Mouse (Mus musculus): Measurements from ENCODE around the gene Yars. TPM values are rescaled to one million over a fixed set of nuclear protein-coding genes. Genes with fewer than 3 reads are reported as not detected.

Yars gene
- polyA plus RNA-seq, 1 experiment from 2014 or later: 108 TPM

DNA sequence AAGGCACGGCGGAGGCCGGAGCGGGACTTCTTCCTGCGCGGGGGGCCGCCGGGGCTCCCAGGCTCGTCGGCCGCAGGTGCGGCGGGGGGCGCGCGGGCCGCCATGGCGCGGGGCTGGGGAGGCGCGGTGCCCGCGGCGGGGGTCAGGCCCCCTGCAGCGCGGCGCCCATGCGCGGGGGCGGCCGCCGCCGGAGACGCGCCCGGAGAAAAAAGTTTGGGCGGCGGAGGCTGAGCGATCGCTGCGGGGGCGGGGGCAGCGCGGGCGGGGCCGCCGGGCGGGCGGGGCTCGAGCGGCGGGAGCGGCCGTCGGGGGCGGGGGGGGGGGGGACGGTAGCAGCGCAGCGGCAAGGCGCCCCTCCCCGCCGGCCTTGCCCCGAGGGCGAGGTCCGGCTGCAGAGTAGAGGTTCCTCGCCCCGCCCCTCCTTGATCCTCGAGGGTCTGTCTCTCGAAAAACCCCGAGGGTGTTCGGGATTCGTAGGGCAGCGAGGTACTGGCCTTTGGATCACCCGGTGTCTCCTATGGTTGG is 58.7 kb downstream of the Yars start:
- Histone ChIP-seq H3K9me3 (no peaks in the 10 kb centered on the region), H3K9ac (replicated peaks) (peak overlapping the region; percentile 54), H3K4me3 (peak overlapping the region; percentile 52), H3K36me3 (no peaks in the 10 kb centered on the region), H3K27me3 (peaks cover 73% of the 10 kb centered on the region), H3K4me2 (replicated peaks) (peak overlapping the region; percentile 87), H3K27ac (replicated peaks) (no peak overlapping the region), H3K4me1 (peaks cover 32% of the 10 kb centered on the region)
- WGBS: under 1% methylated on average over 20 of the region's 74 CpGs
- no peak for ATAC-seq (ENCODE audit: low FRiP score, low read depth)

DNA sequence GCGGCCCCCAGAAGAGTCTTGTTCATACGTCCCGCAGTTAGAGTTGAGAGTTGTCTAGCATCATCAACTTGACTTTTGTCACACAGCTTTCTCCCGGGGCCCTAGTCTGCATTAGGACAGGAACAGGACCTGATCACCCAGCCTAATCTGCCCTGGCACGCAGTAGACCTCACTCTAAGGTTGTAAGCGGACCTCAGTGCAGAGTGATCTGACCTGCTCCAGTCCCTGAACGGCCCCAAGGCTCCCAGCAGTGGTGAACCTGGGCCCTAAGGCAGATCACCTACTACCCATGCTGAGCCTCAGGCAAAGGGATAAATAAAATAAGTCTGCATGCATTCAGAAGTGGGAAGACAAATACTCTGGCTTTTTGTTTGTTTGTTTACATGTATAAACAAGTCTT is 59.7 kb downstream of the Yars start:
- no peak for ATAC-seq (ENCODE audit: low FRiP score, low read depth)
- no peaks in the 10 kb centered on the region for H3K9me3 ChIP-seq
- no peak overlapping the region for H3K27ac ChIP-seq (replicated peaks)
- no peak overlapping the region for H3K4me3 ChIP-seq
- no peak overlapping the region for H3K9ac ChIP-seq (replicated peaks)
- 18% methylated on average over 7 of the region's 7 CpGs for WGBS
- no peak overlapping the region for H3K4me2 ChIP-seq (replicated peaks)
- H3K36me3 ChIP-seq: no peaks in the 10 kb centered on the region
- peaks cover 32% of the 10 kb centered on the region for H3K4me1 ChIP-seq
- H3K27me3 ChIP-seq: peaks cover 72% of the 10 kb centered on the region

DNA sequence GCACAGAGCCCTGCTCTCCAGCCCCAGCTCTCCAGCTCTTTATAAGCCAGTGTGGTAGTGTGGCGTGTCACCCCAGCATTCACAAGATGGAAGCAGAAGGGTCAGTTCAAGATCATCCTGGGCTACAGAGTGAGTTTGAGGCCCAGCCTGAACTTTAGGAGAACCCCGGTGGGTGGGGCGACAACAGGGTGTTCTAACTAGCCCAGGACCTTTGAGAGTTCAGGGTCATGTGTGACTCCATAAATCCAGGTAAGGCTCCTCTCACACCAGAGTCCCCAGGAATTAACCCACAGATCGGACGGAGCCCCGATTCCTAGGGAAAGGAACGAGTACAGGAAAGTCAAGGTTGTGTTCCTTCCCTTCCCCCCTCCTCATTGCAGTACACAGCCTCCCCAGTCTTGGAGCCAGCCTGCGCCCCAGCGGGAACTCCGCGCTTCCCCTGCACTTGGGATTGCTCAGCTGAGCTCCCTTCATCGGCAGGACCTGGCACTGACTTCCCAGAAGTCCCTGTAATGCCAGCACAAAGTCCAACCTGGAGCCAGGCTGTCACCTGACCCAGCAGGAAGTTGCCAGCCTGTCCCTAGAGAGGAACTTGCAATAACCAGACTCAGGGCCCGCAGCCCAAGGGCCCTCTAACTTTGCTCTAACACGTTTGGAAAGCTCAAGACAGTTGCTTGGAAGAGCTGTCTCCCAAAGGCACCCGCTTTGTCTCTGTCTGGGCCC is 61.4 kb downstream of the Yars start:
- Histone ChIP-seq H3K4me3 (no peak overlapping the region), H3K9me3 (no peaks in the 10 kb centered on the region), H3K4me2 (replicated peaks) (peak overlapping the region; percentile 35), H3K9ac (replicated peaks) (no peak overlapping the region), H3K36me3 (no peaks in the 10 kb centered on the region), H3K27me3 (peaks cover 56% of the 10 kb centered on the region), H3K27ac (replicated peaks) (peak overlapping the region; percentile 54), H3K4me1 (peaks cover 32% of the 10 kb centered on the region)
- 0 out of 2 replicates have a peak, but pooled peaks have one; percentile 13 for ATAC-seq (ENCODE audit: low FRiP score, low read depth)
- WGBS: 11% methylated on average over 15 of the region's 15 CpGs

DNA sequence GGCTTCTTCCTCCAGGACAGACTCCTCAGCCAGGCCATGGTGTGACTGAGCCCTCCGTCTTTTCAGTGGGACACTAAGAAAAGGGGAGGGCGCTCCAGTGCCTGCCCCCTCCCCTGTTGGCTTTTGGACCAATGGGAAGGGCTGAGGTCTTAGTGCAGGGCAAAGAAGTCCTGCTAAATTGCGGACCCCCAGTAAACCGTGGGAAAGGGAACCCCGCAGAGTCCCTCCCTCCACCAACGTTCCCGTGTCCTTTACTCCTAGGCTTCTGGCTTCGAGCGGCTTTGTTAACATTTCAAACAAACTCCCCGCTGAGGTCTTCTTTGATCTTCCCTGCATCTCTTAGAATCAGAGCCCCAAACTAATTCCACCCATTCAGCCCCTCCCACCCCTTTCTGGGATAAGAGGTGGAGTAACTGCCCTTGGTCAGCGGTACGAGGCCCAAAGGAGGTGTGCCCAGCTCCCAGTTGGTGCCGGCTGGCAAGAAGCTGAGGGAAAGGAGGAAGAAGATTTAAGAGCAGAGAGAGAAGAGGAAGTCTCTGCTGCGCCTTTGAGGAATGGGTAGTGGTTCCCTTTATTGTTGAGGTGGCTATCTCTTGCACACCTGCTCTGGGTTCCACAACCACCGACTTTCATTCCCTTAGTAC is 62.0 kb downstream of the Yars start:
- H3K27me3 ChIP-seq: peaks cover 53% of the 10 kb centered on the region
- H3K4me3 ChIP-seq: no peak overlapping the region
- peak; percentile 72 for ATAC-seq (ENCODE audit: low FRiP score, low read depth)
- H3K4me1 ChIP-seq: peaks cover 35% of the 10 kb centered on the region
- 2% methylated on average over 15 of the region's 15 CpGs for WGBS
- H3K4me2 ChIP-seq (replicated peaks): peak overlapping the region; percentile 35
- H3K9ac ChIP-seq (replicated peaks): no peak overlapping the region
- peak overlapping the region; percentile 54; the same call in 1 of the 2 replicates for H3K27ac ChIP-seq (replicated peaks)
- no peaks in the 10 kb centered on the region for H3K9me3 ChIP-seq
- H3K36me3 ChIP-seq: no peaks in the 10 kb centered on the region

DNA sequence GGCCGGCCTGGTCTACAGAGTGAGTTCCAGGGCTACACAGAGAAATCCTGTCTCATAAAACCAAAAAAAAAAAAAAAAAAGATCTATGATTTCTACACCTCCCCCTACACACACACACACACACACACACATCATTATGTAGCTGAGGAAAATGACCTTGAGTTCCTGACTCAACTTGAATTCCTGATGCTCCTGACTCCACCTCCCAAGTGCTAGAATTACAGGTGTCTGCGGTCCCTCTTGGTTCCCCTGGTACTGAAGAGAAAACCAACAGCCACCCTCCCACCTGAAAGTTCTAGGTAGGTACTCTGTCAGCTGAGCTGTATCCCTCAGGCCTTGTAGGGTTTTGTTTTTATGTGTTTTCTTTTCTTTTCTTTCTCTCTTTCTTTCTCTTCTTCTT is 62.9 kb downstream of the Yars start:
- no peak overlapping the region for H3K4me3 ChIP-seq
- ATAC-seq (ENCODE audit: low FRiP score, low read depth): no peak
- no peak overlapping the region for H3K9ac ChIP-seq (replicated peaks)
- H3K36me3 ChIP-seq: no peaks in the 10 kb centered on the region
- 90% methylated on average over 2 of the region's 2 CpGs for WGBS
- no peaks in the 10 kb centered on the region for H3K9me3 ChIP-seq
- no peak overlapping the region for H3K4me2 ChIP-seq (replicated peaks)
- peaks cover 45% of the 10 kb centered on the region for H3K27me3 ChIP-seq
- H3K4me1 ChIP-seq: peaks cover 38% of the 10 kb centered on the region
- H3K27ac ChIP-seq (replicated peaks): no peak overlapping the region

DNA sequence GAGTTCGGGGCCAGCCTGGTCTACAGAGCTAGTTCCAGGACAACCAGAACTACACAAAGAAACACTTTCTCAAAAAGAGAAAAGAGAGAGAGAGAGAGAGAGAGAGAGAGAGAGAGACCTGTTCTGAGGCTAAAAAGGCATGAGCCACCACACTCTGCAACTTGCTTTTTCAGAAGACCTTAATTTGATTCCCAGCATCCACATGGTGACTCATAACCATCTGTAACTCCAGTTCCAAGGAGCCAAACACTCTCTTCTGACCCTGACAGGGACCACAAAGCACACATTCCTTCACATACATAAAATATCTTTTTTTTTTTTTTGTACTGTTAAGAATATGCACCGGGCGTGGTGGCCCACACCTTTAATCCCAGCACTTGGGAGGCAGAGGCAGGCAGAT is 65.0 kb downstream of the Yars start:
- Histone ChIP-seq H3K27ac (replicated peaks) (no peak overlapping the region), H3K4me3 (no peak overlapping the region), H3K4me2 (replicated peaks) (no peak overlapping the region), H3K27me3 (peaks cover 25% of the 10 kb centered on the region), H3K4me1 (peaks cover 25% of the 10 kb centered on the region), H3K9me3 (no peaks in the 10 kb centered on the region), H3K36me3 (no peaks in the 10 kb centered on the region), H3K9ac (replicated peaks) (no peak overlapping the region)
- ATAC-seq (ENCODE audit: low FRiP score, low read depth): no peak
- 90% methylated on average over 3 of the region's 3 CpGs for WGBS

DNA sequence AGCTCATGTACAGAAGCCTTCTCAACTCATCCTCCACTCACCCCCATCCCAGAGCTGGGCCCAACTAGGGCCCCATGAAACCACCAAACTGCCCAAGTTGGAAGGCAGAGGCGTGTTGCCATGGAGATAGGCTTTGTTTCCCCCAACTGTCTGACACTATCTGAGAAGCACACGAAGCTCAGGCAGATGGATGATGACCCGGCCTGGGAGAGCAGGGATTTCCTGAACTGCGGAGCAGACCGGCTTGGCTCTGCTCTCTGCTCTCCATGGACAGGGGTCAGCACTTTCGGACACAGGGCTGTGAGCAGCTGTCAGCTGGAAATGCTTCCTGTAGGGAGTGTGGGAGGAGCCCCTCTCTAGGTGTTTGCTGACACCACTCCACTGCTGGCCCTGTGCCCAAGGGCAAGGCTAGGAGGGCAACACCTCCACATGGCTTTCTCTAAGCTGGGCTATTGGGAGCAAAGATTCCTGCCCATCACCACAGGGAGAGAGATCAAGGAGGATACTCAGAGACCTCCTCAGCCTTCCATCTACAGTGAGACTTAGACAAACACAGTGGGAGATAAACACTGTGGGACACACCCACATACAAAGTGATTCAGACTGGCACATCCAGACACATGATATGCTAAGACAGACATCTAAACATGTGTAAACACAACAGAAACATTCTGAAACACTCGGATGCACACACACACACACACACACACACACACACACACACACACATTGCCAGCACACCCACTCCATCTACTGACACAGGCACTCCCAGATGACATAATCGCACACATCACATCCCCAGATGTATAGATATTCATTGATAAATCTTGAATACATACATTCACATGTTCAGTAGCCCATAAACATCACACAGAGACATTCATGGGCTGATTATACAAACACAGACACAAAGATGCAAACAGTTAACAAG is 67.2 kb downstream of the Yars start:
- Histone ChIP-seq H3K9ac (replicated peaks) (no peak overlapping the region), H3K9me3 (no peaks in the 10 kb centered on the region), H3K4me3 (no peak overlapping the region), H3K4me2 (replicated peaks) (no peak overlapping the region), H3K27me3 (peaks cover 5% of the 10 kb centered on the region; the same call in 1 of the 2 replicates), H3K4me1 (peaks cover 25% of the 10 kb centered on the region), H3K36me3 (no peaks in the 10 kb centered on the region), H3K27ac (replicated peaks) (no peak overlapping the region)
- no peak for ATAC-seq (ENCODE audit: low FRiP score, low read depth)
- WGBS: 28% methylated on average over 8 of the region's 8 CpGs

DNA sequence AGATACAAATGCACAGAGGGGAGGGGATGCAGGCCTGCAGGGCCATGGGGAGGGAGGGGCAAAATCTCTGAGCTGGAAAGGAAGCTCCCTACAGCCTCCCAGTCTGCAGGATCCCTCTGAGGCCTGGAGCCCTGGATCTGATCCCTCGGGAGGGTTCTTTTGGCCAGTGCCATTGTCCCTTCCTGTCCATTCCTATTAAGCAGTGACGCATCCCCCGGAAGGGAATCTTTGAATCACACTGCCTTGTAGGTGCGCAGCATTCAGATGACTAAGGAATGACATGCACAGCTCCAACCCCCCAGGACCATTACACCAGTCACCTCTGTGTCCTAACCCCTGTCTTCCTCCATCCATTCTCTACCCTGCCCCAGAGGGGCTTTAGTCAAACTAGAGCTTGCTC is 69.5 kb downstream of the Yars start:
- WGBS: 31% methylated on average over 4 of the region's 4 CpGs
- peaks cover 5% of the 10 kb centered on the region; the same call in 1 of the 2 replicates for H3K27me3 ChIP-seq
- no peaks in the 10 kb centered on the region for H3K36me3 ChIP-seq
- no peaks in the 10 kb centered on the region for H3K9me3 ChIP-seq
- H3K4me1 ChIP-seq: peaks cover 31% of the 10 kb centered on the region
- no peak for ATAC-seq (ENCODE audit: low FRiP score, low read depth)
- H3K4me2 ChIP-seq (replicated peaks): no peak overlapping the region
- H3K4me3 ChIP-seq: no peak overlapping the region
- no peak overlapping the region for H3K9ac ChIP-seq (replicated peaks)
- no peak overlapping the region for H3K27ac ChIP-seq (replicated peaks)

DNA sequence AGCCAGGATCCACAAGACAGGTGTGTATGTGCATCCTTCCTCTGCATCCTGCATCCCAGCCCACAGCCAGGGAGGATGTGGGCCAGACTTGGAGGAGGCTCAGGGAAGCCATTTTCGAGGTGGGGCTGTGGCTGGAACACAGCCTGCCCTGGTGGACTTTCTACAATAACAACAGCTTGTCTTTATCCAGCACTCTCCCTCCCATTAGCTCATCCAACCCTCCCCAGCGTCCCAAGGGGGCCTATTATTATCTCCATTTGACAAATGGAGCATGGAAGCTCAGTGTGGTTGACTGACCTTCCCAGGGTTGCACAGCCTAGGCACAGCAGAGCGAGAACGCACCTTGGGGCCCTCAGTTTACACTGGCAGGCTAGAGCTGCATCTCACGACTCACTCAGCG is 71.1 kb downstream of the Yars start:
- H3K4me3 ChIP-seq: no peak overlapping the region
- peaks cover 31% of the 10 kb centered on the region for H3K4me1 ChIP-seq
- no peak overlapping the region for H3K4me2 ChIP-seq (replicated peaks)
- 0 out of 2 replicates have a peak overlapping the region, but pooled peaks have one; percentile 1 for H3K27ac ChIP-seq (replicated peaks)
- no peaks in the 10 kb centered on the region for H3K36me3 ChIP-seq
- H3K9ac ChIP-seq (replicated peaks): no peak overlapping the region; the same call in 1 of the 2 replicates
- 8% methylated on average over 6 of the region's 6 CpGs for WGBS
- H3K9me3 ChIP-seq: no peaks in the 10 kb centered on the region
- ATAC-seq (ENCODE audit: low FRiP score, low read depth): no peak
- H3K27me3 ChIP-seq: peaks cover 5% of the 10 kb centered on the region; the same call in 1 of the 2 replicates

DNA sequence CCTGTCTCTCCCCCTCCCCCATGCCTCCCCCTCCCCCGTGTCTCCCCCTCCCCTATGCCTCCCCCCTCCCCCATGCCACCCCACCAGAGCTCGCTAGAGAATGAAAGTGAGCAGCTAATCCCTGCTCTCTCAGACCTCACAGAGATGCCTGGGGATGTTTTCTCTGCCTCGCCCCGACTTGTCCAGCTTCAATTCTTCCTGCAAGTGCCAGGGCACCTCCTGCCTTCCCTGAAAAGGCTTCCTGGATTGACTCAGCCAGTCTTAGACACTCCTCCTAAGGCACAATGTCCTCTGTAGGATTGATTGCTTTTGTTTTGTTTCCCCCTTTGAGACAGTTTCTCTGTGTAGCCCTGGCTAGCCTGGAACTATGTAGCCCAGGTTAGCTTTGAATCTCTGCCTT is 71.6 kb downstream of the Yars start, which contains the start of gene C77080:
TSS of gene C77080 (minus strand) at position 209 of the 400 bp plus-strand sequence.
- 0% methylated on average over 2 of the region's 4 CpGs for WGBS
- no peaks in the 10 kb centered on the region for H3K9me3 ChIP-seq
- no peak within 1 kb of the TSS for H3K4me2 ChIP-seq (replicated peaks)
- H3K9ac ChIP-seq (replicated peaks): no peak within 1 kb of the TSS; the same call in 1 of the 2 replicates
- 0 out of 2 replicates have a peak within 1 kb of the TSS, but pooled peaks have one; percentile 1 for H3K27ac ChIP-seq (replicated peaks)
- peaks cover 30% of the 10 kb centered on the region for H3K4me1 ChIP-seq
- no peaks in the 10 kb centered on the region for H3K36me3 ChIP-seq
- no peak for ATAC-seq (ENCODE audit: low FRiP score, low read depth)
- no peak within 1 kb of the TSS for H3K4me3 ChIP-seq
- H3K27me3 ChIP-seq: peaks cover 5% of the 10 kb centered on the region; the same call in 1 of the 2 replicates

DNA sequence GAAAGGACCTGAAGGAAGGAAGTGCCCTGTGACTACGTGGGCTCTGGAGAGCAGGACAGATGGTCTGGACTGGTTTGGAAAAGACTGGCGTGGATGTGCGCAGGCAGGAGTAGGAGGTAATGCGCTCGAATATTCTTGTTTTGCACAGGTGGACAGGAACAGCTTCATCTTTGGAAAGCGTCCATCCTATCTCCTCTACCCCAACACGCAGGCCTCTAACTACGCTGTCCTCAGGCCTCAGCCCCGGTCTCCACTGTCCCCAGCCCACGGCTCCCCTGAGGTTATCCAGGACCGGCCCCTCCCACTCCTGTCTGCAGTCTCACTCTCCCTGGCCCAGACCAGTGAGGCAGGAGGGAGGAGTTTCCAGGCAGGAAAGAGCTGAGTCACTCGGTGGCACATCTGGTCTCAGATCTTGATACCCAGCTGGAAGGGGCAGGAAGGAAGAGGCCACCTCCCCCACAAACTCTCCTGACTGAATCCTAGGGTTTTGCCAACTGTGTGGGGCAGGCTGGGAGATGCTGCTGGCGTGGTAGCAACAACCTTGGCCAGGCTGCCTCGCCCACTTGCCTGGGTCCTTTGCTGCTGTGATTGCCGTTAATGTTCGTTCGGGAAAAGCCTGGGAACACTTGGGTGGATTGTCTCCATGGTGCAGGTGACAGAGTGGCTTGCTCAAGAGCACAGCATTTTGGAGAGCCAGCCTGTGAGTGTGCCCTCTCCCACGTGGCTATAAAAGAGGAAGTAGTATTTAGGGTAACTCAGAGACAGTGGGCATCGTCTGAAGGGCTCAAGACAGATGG is 73.9 kb downstream of the Yars start:
- no peak for ATAC-seq (ENCODE audit: low FRiP score, low read depth)
- Histone ChIP-seq H3K4me2 (replicated peaks) (no peak overlapping the region), H3K27me3 (no peaks in the 10 kb centered on the region), H3K4me1 (peaks cover 22% of the 10 kb centered on the region), H3K27ac (replicated peaks) (no peak overlapping the region), H3K36me3 (no peaks in the 10 kb centered on the region), H3K4me3 (no peak overlapping the region), H3K9me3 (no peaks in the 10 kb centered on the region), H3K9ac (replicated peaks) (no peak overlapping the region; the same call in 1 of the 2 replicates)
- WGBS: 42% methylated on average over 19 of the region's 19 CpGs

All from midbrain, embryonic 12.5 days (tissue).